Mouse (Mus musculus) gastrocnemius, postnatal 36 days (tissue): ENCODE measurements at regions not wholly inside any gene's neighbourhood (a gene's known extent, or its start where the extent isn't known, plus 50 kb on each side); places are given as distances from the start of the nearest gene placed in this dataset.
A peak's percentile ranks its signal among the peaks of the same experiment; 100 is the strongest.

Experiments used
- DNase-seq, 2 experiments: peaks; one replicate each; pipeline ENCODE4 v3.0.0; 2022
- intact Hi-C: fragments of 180-260 bp; cut with DNase I; formaldehyde crosslinking; loops from one replicate; pipeline ENCODE4 v1.15.1; 2025

GRCm38 (mm10) chr3:9947357-9948065 lies 140.4 kb upstream of the Gm9833 start:
- intact Hi-C loops, result loop anchor here (1.0 to 10.0 kb wide), 4 partner anchors 103 to 545 kb away; no protein-coding TSS in a partner anchor
- DNase-seq, result peak in 1 of 2 experiments; percentile 51

DNA sequence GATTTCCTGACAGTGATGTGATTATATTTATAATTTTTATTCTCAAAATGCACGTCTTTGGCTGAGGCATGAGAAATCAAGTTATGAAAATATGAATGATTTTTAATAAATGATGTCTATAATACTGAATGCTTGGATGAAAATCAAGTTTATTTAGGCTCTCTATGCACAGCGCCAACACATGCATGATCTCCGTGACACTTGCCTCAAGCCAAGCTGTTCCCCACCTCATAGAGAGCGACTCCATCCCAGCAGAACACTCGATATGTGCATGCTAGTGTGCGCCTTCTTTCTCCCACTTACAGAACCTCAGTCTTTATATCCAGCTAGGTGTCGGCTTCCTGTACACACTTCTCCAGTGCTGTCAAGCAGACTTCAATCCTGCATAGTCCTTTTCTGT lies 139.8 kb upstream of the Gm9833 start:
- intact Hi-C loops, result loop anchor here (5.0 to 10.0 kb wide), 3 partner anchors 103 to 546 kb away; no protein-coding TSS in a partner anchor
- no peak for DNase-seq

DNA sequence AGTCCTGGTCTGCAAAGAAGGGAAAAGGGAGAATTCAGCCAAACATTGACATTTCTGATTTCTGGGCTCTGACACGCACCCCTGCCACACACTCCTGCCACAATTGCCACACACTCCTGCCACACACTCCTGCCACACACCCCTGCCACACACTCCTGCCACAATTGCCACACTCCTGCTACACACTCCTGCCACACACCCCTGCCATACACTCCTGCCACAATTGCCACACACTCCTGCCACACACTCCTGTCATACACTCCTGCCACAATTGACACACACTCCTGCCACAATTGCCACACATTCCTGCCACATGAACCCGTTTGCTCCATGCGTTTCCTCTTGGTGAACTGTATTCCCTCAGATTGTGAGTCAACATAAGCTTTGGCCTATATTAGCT lies 130.0 kb upstream of the Gm9833 start:
- no peak for DNase-seq
- intact Hi-C loops, result no loop called here

DNA sequence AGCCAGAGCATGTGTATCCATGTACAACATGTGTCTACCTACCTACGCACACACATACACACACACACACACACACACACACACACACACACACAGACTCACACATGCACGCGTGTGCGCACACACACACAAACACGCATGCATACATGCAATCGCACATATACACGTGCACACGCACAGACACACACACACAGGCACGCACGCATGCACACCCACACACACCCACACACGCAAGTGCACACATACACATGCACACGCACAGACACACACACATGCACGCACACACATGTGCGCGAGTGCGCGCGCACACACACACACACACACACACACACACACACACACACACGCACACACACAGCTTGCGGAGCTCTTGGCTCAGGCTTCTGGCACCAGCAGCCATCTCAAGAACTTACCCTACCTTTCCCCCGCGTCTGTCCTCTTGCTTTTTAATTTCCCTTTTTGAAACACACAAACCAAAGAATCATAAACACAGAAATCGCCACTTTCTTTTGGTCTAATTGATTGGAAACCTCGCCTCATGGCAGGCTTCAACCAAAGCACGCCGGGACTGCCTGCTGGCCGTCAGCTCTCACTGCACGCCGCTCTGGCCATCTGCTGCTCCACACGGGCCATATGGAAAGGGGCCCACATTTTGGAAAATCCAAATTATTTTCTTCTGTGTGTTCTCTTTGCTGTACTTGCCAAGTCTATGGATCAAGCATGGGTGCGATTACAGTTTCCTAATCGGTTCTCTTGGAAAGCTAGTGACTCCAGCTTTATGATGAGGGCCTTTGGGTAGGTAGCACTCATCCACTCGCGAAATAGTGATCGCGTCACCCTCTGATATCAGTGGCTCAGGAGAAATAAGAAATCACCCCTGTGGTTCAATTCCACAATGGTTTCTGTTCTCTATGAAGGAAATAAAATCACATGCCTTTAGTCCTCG lies 127.9 kb upstream of the Gm9833 start:
- intact Hi-C loops, result no loop called here
- no peak for DNase-seq

DNA sequence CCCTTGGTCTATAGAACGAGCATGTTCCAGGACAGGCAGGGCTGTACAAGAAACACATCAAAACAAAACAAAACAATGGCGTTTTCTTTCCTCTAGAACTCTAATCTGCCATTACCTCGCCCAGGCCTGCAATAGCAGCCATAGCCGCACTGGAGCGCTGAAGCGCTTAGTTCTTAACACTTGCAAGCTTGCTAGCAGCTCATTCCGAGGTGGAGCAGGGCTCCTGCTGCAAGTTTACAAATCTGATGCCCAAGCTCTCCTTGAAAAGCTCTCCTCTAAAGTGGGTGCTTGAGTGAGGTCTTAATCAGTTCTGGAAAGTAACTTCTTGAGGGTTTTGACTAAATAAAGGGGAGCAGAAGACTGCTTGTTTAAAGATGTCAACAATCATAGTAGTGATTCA lies 127.2 kb upstream of the Gm9833 start:
- DNase-seq, result no peak
- intact Hi-C loops, result no loop called here
